Mouse (Mus musculus) WW6 (cell line): ENCODE results near the gene Zcchc2.

ENCODE experiments used
- DNase-seq: peaks from one replicate; pipeline ENCODE4 v3.0.0-alpha.2; 2013; ENCODE audit warnings: low read depth, low spot score

Gene Zcchc2

DNA sequence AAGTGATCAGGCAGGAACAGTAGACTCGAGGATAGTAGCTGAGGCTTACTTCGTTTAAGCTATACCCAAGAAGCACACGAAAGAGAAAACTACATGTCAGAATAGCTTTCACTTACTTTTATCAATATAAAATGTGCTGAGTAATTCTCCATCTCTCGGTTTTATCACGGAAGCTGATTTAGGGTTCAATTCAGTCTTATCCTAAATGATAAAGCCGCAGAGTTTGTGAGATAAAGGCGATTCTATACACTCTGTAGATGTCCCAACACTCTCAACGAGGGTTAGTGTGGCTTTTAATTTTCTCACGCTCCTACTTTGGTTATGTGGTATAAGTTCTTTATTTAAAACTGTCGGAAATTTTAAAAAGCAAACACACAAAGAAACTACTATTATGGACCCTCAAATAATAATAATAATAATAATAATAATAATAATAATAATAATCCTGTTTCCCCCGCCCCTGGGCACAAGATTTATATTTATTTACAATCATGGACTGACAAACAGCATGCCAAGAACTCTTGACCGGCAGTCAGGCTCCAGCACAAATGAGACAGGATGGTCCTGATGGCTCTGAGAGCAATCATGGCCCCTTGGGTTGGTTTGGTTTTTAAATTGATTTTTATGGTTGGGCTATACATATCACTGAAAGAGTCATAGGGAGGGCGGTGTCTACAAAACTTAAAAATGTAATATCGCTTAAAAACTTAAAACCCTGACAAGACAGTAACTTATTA, 1.1 kb upstream of the Zcchc2 start:
- no peak for DNase-seq

- peak; percentile 11 for DNase-seq
Measured at GRCm38 (mm10) chr1:105989640-105989984, 594 bp upstream of the Zcchc2 start.

DNA sequence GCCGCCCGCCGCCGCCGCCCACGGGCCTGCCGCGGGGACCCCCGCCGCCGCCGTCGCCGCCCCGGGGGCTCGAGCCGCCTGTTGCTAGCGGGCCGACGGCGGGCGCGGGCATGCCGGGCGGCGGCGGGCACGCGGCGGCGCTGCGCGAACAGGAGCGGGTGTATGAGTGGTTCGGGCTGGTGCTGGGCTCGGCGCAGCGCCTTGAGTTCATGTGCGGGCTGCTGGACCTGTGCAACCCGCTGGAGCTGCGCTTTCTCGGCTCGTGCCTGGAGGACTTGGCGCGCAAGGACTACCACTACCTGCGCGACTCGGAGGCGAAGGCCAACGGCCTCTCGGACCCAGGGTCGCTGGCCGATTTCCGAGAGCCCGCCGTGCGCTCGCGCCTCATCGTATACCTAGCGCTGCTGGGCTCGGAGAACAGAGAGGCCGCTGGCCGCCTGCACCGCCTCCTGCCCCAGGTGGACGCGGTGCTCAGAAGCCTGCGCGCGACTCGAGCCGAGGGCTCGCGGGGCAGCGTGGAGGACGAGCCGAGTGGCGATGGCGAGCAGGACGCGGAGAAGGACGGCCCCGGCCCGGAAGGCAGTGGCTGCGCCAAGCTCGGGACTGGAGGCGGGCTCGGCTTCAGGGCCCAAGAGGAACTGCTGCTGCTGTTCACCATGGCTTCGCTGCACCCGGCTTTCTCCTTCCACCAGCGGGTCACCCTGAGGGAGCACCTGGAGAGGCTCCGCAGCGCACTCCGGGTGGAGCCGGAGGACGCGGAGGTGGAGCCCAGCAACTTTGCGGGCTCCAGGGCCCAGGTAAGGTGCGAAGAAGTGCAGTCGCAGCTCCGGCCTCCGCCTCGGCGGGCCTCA, 930 bp downstream of the Zcchc2 start:
- peak; percentile 14 for DNase-seq

GRCm38 (mm10) chr1:105991931-105992837, 2.0 kb downstream of the Zcchc2 start:
- no peak for DNase-seq

GRCm38 (mm10) chr1:105993196-105993595, 3.0 kb downstream of the Zcchc2 start:
- DNase-seq: no peak

DNA sequence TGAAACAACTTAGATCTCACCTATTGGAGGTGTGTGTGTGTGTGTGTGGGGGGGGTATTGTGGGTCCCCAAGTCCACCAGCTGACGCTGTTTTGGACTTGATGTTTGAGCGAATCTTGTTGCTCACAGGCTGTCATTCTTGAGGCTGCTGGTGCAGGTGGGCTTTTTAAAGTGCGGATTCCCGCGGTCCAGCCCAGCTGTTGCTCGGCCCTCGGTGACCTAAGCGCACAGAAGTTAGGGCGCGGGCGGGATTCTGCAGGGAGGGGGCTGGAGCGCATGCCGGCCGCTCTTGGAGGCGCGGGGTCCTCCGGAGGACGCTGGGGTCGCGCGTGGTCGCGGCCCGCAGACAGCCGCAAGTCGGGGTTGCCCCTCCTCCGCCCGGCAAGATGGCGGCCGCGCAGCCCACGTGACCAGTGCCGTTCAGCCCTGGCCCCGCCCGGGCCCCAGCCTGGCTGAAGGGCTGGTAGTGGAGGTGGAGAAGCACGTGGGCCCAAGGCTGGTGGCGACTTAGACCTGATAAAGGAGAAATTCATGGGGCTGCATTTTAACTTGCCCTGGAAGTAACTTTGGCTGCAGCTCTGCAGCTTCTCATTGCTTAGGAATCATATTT, 3.5 kb downstream of the Zcchc2 start:
- DNase-seq: peak; percentile 48

- DNase-seq: no peak
Measured at GRCm38 (mm10) chr1:105995966-105996365, 5.8 kb downstream of the Zcchc2 start.

DNA sequence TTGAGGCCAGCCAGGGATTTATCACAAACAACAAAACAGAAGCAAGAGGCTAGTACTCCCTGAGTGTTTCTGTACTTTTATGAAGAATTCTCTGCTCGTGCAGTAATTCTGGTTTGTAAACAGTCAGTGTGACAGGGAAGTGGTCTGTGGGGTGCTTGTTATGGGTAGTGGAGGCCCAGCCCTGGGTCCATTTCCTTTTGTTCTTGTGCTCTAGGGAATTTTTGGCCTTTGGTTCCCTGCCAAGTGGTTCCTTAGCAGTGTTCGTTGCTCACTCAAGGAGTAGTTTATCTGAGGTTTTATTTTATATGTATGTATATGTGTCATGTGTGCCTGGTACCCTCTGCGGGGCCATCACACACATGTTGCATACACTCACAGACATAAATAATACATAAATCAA, 7.1 kb downstream of the Zcchc2 start:
- no peak for DNase-seq

DNA sequence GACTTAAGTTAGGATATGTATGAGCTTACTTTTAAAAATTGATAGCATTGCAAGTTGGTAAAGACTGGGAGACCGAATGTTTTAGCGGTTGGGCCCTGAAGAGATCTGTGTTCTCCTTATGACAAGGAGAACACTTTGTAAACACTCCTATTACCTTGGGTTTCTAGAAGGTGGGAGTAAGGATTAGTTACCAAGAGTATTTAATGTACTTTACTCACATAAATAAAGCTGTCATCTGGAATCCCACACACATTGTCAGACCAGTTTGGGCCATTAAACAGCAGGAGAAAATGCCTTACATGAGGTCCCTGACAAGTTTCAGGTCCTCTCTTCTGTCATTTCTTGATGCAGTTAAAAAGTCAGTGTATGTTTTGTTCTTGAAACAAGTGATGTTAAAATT, 9.6 kb downstream of the Zcchc2 start:
- DNase-seq: no peak

GRCm38 (mm10) chr1:106007581-106007980, 17.4 kb downstream of the Zcchc2 start:
- no peak for DNase-seq

- DNase-seq: no peak
Measured at GRCm38 (mm10) chr1:106011097-106011496, 20.9 kb downstream of the Zcchc2 start.

GRCm38 (mm10) chr1:106013759-106014158, 23.6 kb downstream of the Zcchc2 start:
- DNase-seq: no peak

- no peak for DNase-seq
Measured at GRCm38 (mm10) chr1:106016262-106016661, 26.1 kb downstream of the Zcchc2 start.

DNA sequence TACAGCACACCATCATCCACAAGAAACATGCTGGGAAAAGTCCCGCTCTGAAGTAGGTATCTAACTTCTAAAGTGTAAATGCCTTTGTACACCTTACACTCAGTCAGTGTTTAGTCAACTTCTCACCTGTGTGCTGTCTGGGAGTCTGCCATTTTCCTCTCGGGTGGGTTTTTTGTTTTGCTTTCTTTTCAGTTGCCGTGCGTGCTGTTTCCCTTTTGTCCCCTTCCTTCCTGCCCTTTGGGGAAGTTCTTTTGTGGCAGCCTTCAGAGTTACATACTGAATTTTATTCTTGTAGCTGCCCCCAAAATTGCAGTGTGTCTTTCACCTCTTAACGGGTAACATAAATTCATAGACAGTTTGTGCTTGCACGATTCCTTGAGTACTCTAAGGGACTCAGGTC, 29.6 kb downstream of the Zcchc2 start:
- no peak for DNase-seq

DNA sequence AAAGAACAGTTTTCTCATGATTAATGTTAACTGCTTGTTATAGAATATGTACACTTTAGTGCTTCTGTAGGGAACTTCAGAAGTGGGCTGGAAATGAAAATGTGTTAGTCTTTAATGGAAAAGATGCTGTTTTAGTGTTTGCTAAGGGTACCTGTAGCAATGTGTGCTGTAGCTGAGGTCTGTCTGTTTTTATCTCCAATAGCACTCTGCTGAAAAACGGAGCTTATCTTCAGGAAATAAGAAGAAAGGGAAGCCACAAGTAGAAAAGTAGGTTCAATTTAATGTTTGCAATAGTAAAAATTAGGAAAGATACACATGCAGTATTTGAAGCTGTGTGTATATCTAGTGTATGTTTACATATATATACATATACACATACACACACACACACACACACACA, 32.8 kb downstream of the Zcchc2 start:
- no peak for DNase-seq

- no peak for DNase-seq
Measured at GRCm38 (mm10) chr1:106024254-106024653, 34.0 kb downstream of the Zcchc2 start.

- DNase-seq: no peak
Measured at GRCm38 (mm10) chr1:106024778-106025177, 34.6 kb downstream of the Zcchc2 start.

DNA sequence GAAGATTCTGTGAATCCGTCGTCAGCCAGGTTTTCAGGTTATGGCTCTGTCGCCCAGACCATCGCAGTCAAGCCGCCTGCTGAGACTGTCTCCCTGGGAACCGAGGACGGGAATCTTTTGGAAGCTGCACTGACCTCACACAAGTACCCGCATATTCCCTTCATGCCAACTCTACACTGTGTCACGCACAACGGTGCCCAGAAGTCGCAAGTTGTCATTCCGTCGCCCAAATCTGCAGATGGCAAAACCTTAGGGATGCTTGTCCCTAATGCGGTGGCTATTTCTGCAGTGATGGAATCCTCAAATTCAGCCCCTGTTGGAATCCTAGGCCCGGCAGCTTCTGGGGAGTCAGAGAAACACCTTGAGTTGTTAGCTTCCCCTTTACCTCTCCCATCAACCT, 39.6 kb downstream of the Zcchc2 start:
- DNase-seq: no peak

DNA sequence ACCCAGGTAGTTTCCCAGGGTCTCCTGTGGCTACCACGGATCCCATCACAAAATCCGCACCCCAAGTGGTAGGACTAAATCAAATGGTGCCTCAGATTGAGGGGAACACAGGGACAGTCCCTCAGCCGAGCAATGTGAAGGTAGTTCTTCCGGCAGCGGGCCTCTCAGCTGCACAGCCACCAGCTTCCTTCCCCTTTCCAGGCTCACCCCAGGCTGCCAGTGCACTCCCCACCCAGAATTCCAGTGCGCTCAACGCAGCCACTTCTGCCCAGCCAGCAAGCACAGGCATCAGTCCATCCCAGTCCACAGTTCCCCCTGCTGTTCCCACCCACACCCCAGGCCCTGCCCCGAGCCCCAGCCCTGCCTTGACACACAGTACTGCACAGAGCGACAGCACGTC, 40.1 kb downstream of the Zcchc2 start:
- no peak for DNase-seq

- no peak for DNase-seq
Measured at GRCm38 (mm10) chr1:106030886-106031285, 40.7 kb downstream of the Zcchc2 start.

DNA sequence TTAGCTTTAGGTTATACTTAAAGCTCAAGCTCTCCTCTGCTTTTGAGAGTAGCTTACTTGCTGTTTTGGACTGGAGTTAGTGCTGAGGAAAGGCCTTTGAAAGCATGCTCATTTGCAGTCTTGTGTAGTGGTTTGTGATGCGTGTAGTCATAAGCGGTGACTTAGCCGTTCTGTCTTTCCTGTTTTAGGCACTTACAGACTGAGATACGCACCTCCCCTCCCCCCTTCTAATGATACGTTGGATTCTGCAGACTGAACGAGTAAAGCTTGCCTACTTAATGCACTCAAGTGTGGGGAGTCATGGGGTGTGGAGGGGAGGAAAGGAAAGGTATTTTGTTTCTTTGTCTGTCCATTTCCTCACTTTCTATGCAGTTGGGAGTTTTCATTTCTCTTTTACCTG, 41.7 kb downstream of the Zcchc2 start:
- DNase-seq: no peak

- DNase-seq: no peak
Measured at GRCm38 (mm10) chr1:106034776-106035175, 44.6 kb downstream of the Zcchc2 start.
